Mouse (Mus musculus) liver, embryonic 14.5 days (tissue): ENCODE measurements at regions not wholly inside any gene's neighbourhood (a gene's known extent, or its start where the extent isn't known, plus 50 kb on each side); places are given as distances from the start of the nearest gene placed in this dataset.

Experiments
- ATAC-seq: fragments of 200-750 bp; cut with Nextera tagmentation; 2 replicates; pipeline ENCODE4 v1.8.0; 2017; ENCODE audit warnings: moderate number of reproducible peaks, mild to moderate bottlenecking, moderate library complexity; ENCODE audit not compliant: insufficient read depth
- DNase-seq, 3 experiments: peaks; one replicate each; pipeline ENCODE4 v3.0.0-alpha.2; 2012 to 2013; ENCODE audit warnings: low read depth in 3 of 3, low spot score in 3 of 3
- H3K27ac ChIP-seq: fragments of 300-500 bp; sonication (generic); 2 replicates; pipeline ENCODE4 v1.5.1; 2014; ENCODE audit warnings: moderate library complexity, mild to moderate bottlenecking, control low read depth, inconsistent platforms
- H3K27me3 ChIP-seq: fragments of 300-500 bp; sonication (generic); 2 replicates; pipeline ENCODE4 v1.6.1; 2014; ENCODE audit warnings: mild to moderate bottlenecking, low read length, moderate library complexity; ENCODE audit not compliant: control insufficient read depth, insufficient read depth
- H3K36me3 ChIP-seq: fragments of 300-500 bp; sonication (generic); replicated peaks from 2 replicates; pipeline ENCODE4 v1.6.1; 2014; ENCODE audit warnings: low read depth; ENCODE audit not compliant: control insufficient read depth, insufficient read depth
- H3K4me1 ChIP-seq, 2 experiments: fragments of 200-500 bp in 1 of 2; fragments of 300-500 bp in 1 of 2; sonication (generic) in 1 of 2; replicated peaks; 2 replicates each; pipeline ENCODE4 v1.6.1; 2012 to 2014; ENCODE audit warnings: antibody characterized with exemption in 1 of 2, inconsistent platforms in 1 of 2, low read length in 1 of 2; ENCODE audit not compliant: control insufficient read depth in 2 of 2, insufficient read depth in 2 of 2
- H3K4me2 ChIP-seq: fragments of 300-500 bp; sonication (generic); 2 replicates; pipeline ENCODE4 v1.6.1; 2014; ENCODE audit warnings: low read depth, mild to moderate bottlenecking, control low read depth, moderate library complexity
- H3K4me3 ChIP-seq, 2 experiments: fragments of 200-500 bp in 1 of 2; fragments of 300-500 bp in 1 of 2; sonication (generic) in 1 of 2; 2 replicates each; pipeline ENCODE4 v1.5.1; 2012 to 2014; ENCODE audit warnings: low read depth in 2 of 2, low read length in 2 of 2, mild to moderate bottlenecking in 2 of 2, control low read depth in 1 of 2, inconsistent platforms in 1 of 2, moderate library complexity in 1 of 2; ENCODE audit not compliant: insufficient read depth in 1 of 2
- H3K9ac ChIP-seq: fragments of 300-500 bp; sonication (generic); replicated peaks from 2 replicates; pipeline ENCODE4 v1.6.1; 2014; ENCODE audit warnings: mild to moderate bottlenecking, control low read depth, moderate library complexity
- H3K9me3 ChIP-seq: fragments of 300-500 bp; sonication (generic); 2 replicates; pipeline ENCODE4 v1.6.1; 2016; ENCODE audit warnings: low read length, mixed read lengths; ENCODE audit not compliant: control insufficient read depth
- CTCF ChIP-seq: IDR thresholded peaks from 2 replicates; pipeline ENCODE4 v1.5.1; 2016; ENCODE audit warnings: antibody characterized with exemption, low read depth, control low read depth
- EP300 ChIP-seq: IDR thresholded peaks from 2 replicates; pipeline ENCODE4 v1.6.1; 2016; ENCODE audit warnings: antibody characterized with exemption, low read depth
- WGBS: fragments of 180-500 bp; shearing (Covaris S2); extraction: QIAGEN DNeasy Blood & Tissue Kit; methylation state at CpG from one replicate; pipeline ENCODE4 v1.1.7; 2014; ENCODE audit not compliant: insufficient replicate concordance; 5-methylcytosine and 5-hydroxymethylcytosine counted together

DNA sequence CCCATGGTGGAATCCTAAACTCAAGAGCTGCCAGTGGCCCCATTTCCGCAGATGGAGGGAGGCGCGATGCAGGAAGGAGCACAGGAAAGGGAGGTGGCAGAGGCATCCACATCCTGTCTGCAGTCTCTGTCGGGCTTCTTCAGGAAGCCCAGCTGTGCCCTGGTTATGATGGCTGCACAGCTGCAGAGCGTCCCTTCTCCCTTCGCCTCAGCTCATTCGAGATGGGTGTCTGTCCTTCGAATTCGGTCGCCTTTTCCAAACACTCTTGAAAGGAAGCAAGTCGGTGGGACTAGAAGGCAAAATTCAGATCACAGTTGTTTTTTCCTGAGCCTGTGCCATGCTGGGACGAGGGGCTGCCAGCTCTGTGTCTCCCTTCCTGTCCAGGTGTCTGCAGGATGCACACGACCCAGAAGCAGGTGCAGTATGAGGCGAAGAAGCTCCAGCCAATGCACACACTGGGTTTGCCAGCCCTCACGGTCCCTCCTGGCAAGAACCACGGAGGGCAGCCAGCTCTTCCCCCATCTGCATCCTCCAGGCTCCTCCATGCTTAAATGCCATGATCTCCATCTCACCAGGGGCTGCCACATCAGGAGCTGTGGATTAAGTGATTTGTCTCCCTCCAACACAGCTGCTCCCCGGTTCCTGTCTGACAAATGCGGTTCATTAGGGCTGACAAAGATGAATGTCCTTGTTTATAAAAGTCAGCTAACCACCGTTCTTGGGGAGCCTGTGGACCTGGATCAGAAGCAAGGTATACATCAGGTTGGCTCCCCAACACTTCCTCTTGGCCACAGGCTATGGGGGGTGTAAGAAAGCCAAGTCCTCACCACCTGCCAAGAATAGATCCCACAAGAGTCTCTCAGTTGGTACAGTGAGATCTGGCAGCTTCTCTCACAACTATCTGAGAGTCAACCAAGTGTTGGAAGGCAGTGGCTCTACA, 79.3 kb upstream of the Wscd1 start:
- H3K9me3 ChIP-seq: no peaks in the 10 kb centered on the region
- H3K36me3 ChIP-seq: no peaks in the 10 kb centered on the region
- H3K9ac ChIP-seq: no peak overlapping the region
- DNase-seq (no peak), ATAC-seq (no peak)
- H3K4me2 ChIP-seq: no peak overlapping the region
- no peak overlapping the region for H3K4me3 ChIP-seq
- 28% methylated on average over 19 of the region's 19 CpGs for WGBS
- H3K27me3 ChIP-seq: no peaks in the 10 kb centered on the region
- H3K4me1 ChIP-seq: no peaks in the 10 kb centered on the region
- H3K27ac ChIP-seq: no peak overlapping the region
- no peak for TF ChIP-seq EP300
- no peak for TF ChIP-seq CTCF

DNA sequence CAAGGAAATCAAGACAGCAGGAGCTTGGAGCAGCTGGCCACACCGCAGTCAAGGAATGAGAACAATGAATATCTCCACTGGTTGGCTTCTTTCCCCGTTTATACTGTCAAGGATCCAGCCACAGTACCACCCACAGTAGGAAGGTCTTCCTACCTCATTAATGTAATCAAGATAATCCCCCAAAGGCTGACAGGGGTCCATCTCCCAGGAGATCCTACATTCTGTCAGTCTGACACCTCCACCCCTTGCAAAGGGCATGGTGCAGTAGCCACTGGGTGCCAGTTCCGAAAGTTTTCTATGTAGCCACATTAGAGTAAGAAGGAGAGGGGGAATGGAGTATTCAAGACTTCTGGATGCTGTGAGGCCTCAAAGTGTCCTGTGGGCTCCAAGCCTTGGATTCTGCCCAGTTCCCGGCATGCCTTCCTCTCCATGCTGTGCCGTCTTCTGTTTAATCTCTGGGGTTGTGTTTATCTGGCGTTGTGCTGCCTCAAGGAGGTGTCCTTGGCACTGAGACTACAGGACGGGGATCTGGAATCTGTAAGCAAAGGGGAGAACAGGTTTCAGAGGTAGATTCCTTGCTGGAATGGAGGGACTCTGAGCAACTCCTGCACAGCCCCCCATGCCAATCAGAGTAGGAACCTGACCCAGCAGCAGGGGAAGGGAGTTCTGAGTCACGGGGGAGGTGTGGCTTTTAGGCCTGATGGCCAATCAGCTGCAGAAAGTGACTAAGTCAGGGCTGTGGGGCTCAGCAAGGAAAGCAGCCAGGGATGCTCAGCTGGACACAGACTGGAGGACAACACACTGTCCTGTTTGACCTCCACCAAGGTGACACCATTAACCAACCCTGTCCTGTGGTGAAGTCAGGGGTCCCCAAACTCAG, 77.3 kb upstream of the Wscd1 start:
- Histone ChIP-seq H3K4me1 (no peaks in the 10 kb centered on the region), H3K4me3 (no peak overlapping the region), H3K27ac (no peak overlapping the region), H3K36me3 (no peaks in the 10 kb centered on the region), H3K27me3 (no peaks in the 10 kb centered on the region), H3K9me3 (no peaks in the 10 kb centered on the region), H3K4me2 (no peak overlapping the region), H3K9ac (no peak overlapping the region)
- WGBS: 48% methylated on average over 8 of the region's 8 CpGs
- TF ChIP-seq EP300 (no peak), CTCF (no peak)
- ATAC-seq: no peak
- DNase-seq: no peak

DNA sequence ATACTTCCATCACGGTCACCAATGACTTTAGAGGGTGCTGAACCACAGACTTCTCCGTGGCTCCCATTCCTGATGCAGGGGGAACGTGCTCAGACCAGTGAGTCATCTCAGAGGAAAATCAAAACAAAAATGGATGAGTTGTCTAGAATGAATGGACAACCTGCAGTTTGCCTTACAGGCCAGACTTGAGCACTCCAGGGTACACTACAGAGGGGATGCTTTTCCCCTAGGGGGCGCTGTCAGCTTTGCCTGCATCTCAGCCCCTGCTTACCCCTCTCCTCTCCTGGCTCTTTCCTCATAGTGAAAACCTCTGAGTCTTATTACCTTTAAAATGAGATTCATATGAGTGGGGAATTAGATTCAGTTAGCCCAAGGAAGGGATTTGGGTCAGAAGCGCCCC, 75.4 kb upstream of the Wscd1 start:
- Histone ChIP-seq H3K4me2 (no peak overlapping the region), H3K36me3 (no peaks in the 10 kb centered on the region), H3K9ac (no peak overlapping the region), H3K9me3 (no peaks in the 10 kb centered on the region), H3K4me1 (no peaks in the 10 kb centered on the region), H3K27me3 (no peaks in the 10 kb centered on the region), H3K4me3 (no peak overlapping the region), H3K27ac (no peak overlapping the region)
- 28% methylated on average over 5 of the region's 5 CpGs for WGBS
- ATAC-seq: no peak
- TF ChIP-seq CTCF: peak; percentile 56
- no peak for TF ChIP-seq EP300
- DNase-seq: no peak

DNA sequence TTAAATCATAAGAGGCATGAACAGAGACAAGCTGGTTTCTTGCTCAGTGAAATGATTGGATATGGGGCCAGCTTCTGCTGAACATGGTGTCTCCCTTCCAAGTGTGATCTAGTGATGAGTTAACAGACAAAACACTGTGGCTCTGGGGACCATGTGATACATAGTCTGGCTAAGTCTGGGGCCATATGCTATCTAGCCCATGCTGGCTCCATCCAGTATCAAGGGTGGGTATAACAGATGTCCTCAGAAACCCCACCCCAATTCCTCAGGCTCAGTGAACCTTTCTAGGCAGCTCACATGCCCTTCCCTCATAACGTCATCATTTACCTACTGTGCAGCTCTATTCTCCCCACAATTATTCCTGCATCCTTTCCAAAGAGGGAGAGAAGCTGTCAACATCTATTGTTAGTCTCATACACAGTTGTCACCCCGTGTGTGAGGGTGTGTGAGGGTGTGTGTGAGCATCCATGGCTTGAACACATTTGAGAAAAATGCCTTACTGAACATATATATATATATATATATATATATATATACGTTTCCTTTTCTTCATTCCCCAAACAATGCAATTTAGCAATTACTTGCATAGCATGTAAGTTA, 73.9 kb upstream of the Wscd1 start:
- Histone ChIP-seq H3K36me3 (no peaks in the 10 kb centered on the region), H3K27me3 (no peaks in the 10 kb centered on the region), H3K4me2 (no peak overlapping the region), H3K27ac (no peak overlapping the region), H3K4me3 (no peak overlapping the region), H3K4me1 (no peaks in the 10 kb centered on the region), H3K9me3 (no peaks in the 10 kb centered on the region), H3K9ac (no peak overlapping the region)
- TF ChIP-seq CTCF (no peak), EP300 (no peak)
- no peak for DNase-seq
- 38% methylated on average over 3 of the region's 3 CpGs for WGBS
- ATAC-seq: no peak

DNA sequence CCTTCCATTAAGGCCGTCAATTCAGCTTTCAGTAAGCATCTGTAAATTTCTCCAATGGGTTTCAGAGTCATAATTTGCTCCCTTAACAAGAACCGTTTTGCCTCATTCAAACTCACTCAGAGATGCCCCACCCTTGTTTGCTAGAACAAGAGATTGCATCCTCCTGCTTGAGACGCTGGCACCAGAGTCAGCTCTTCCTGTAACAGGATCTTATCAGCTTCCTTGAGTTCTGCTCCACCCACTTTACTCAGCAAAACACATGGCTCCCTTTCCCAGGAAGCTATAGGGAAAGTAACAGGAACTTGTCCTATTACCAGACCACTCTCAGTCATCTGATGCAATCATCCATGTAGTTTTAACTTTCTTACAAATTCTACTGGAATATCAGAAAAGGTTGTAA, 52.7 kb upstream of the Wscd1 start:
- Histone ChIP-seq H3K27ac (no peak overlapping the region), H3K4me3 (no peak overlapping the region), H3K4me2 (no peak overlapping the region), H3K9me3 (no peaks in the 10 kb centered on the region), H3K36me3 (no peaks in the 10 kb centered on the region), H3K27me3 (no peaks in the 10 kb centered on the region), H3K9ac (no peak overlapping the region), H3K4me1 (no peaks in the 10 kb centered on the region)
- DNase-seq (no peak), ATAC-seq (no peak)
- no peak for TF ChIP-seq EP300
- TF ChIP-seq CTCF: no peak
- 20% methylated on average over 3 of the region's 3 CpGs for WGBS
